Mouse (Mus musculus) induced T-regulatory cell, adult 2 months (primary cell): ENCODE results near the gene Syce1.
"Not testable (repeated sequence)": the region's sequence is repeated elsewhere in the genome, so short reads cannot be mapped to it uniquely, and the experiment has no call there.

ENCODE experiments used
- DNase-seq: peaks from one replicate; pipeline ENCODE4 v3.0.0-alpha.2; 2012; ENCODE audit warnings: low read depth

Gene Syce1

GRCm38 (mm10) chr7:140765888-140766739, 21.5 kb downstream of the Syce1 start:
- no peak for DNase-seq

- DNase-seq, result not testable (repeated sequence)
Observed at GRCm38 (mm10) chr7:140765391-140765790, 22.3 kb downstream of the Syce1 start.

GRCm38 (mm10) chr7:140763447-140764020, 24.1 kb downstream of the Syce1 start, which contains the start of gene Cyp2e1:
Cyp2e1 (plus strand) TSS chr7:140763739.
- DNase-seq, result no peak

DNA sequence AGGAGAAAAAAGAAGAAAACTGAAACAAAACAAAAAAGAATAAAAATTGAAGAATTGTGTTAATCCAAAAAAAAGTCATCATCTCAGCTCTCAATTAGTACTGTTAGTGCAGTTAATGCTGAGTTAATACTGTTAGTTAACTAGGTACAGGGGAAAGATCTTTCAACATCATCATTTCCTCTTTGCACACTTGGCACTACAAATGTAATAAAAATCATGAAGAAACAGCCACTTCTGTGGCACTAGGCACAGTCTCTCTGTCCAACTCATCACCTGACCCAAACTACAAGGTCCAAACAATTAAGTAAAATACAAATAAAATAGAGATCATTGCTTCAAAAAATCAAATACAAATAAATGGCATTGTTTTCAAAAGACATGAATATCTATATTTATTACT, 27.0 kb downstream of the Syce1 start:
- DNase-seq, result no peak

DNA sequence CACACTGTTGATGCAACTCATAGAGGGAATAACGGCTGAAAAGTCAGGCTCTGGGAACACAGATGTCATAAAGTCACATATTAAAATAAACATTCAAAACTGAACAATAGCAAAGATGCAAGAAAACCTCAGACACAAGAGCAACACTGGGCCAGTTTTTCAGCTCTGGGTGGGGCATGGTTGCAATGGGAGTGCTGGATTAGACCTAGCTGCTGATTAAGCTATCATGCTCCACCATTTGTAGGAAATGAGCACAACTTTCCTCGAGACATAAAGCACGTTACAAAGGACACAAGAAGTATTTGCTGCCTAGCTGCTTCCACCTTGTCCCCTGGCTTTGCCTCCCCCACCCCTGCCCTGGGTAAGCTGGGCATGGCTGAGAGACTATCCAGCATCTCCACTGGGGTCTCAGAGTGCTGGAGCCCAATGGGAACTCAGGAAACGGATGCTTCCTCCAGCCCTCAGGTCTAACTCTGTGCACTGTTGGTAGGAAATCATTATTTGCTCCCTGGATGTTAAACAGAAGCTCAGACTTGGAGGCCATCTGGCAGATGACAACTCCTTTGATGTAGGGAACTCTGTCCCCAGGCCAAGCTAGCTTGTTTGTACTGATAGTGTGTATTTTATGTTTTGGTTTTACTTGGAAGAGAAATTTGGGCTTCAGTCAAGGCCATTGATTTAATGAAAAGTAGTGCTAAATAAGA, 31.3 kb downstream of the Syce1 start:
- no peak for DNase-seq

DNA sequence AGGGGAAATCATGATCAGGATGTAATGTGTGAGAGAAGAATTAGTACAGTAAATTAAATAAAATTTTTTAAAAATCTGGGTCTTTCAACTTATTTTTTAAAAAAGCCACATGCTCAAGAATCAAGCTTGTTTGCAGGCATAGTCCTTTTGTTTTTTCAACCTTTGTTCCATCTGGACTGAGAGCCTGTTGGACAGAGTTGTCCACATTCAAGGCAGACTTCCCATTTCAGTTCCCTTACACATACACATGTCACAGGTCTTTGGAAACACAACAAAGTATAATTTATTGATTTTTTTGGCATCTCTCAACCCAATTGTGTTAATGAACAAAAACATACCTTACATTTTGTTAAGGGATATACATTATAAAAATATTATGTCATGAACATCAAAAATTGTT, 33.1 kb downstream of the Syce1 start:
- DNase-seq, result no peak

GRCm38 (mm10) chr7:140748827-140749160, 38.9 kb downstream of the Syce1 start:
- DNase-seq, result no peak

DNA sequence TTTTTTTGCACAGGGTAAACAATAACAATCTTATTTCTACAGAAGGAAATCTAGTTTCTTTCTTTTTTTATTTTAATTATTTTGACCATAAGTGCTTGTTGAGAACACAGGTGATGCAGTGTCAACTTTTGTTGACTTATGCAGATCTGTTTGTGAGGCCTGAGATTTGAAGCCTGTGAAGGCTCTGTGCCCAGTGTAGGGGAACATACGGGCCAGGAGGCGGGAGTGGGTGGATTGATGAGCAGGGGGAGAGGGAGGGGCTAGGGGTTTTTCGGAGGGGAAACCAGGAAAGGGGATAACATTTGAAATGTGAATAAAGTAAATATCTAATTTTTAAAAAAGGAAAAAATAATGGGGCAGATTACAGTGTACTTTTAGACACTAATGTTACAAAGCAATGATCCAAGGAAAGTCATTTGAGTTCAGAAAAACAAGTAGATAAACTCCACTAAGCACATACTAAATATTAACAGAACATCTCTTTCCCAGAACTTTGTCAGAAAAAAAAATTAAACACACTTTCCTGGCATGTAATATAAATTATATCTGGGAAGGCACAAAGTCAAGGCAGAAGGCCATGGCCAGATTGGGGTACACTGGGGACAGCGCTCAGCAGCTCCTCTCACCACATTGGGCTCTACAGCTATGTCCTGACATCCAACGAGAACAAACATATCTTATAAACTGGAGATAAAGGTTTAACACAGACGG, 39.4 kb downstream of the Syce1 start:
- no peak for DNase-seq

DNA sequence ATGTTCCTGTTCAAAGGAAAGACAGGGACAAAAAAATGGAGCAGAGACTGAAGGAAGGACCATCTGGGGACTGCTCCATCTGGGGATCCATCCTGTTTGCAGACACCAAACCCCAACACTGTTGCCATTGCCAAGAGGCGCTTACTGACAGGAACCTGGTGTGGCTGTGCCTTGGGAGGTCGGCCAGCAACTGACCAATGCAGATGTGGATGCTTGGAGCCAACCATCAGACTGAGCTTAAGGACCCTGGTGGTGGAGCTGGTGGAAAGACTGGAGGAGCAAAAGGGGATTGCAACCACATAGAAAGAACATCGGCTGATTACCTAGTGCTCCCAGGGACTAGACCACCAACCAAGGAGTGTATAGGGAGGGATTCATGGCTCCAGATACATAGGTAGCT, 40.2 kb downstream of the Syce1 start:
- no peak for DNase-seq

- no peak for DNase-seq
Observed at GRCm38 (mm10) chr7:140733162-140733561, 54.5 kb downstream of the Syce1 start.
